Mouse (Mus musculus): ENCODE data around the gene Rpl26.

The Rpl26 gene

GRCm38 (mm10) chr11:68891823-68892222 lies 9.6 kb upstream of the Rpl26 start:
- DNase-seq = no peak

GRCm38 (mm10) chr11:68892233-68892832 lies 9.1 kb upstream of the Rpl26 start:
- DNase-seq = no peak

- no peak for DNase-seq
Observed at GRCm38 (mm10) chr11:68893911-68894464, 7.4 kb upstream of the Rpl26 start.

GRCm38 (mm10) chr11:68896247-68896646 lies 5.1 kb upstream of the Rpl26 start:
- DNase-seq = no peak

- no peak for DNase-seq
Observed at GRCm38 (mm10) chr11:68897120-68897519, 4.3 kb upstream of the Rpl26 start.

- DNase-seq = no peak
Observed at GRCm38 (mm10) chr11:68897838-68898237, 3.5 kb upstream of the Rpl26 start.

GRCm38 (mm10) chr11:68898790-68899189 lies 2.6 kb upstream of the Rpl26 start:
- no peak for DNase-seq

GRCm38 (mm10) chr11:68899815-68900214 lies 1.6 kb upstream of the Rpl26 start:
- DNase-seq = no peak

- no peak for DNase-seq
Observed at GRCm38 (mm10) chr11:68900519-68901350, 648 bp upstream of the Rpl26 start.

- DNase-seq = no peak
Observed at GRCm38 (mm10) chr11:68902047-68902364, 623 bp downstream of the Rpl26 start.

GRCm38 (mm10) chr11:68902367-68902766 lies 984 bp downstream of the Rpl26 start:
- DNase-seq = no peak

- DNase-seq = no peak
Observed at GRCm38 (mm10) chr11:68902823-68903222, 1.4 kb downstream of the Rpl26 start.

- DNase-seq = no peak
Observed at GRCm38 (mm10) chr11:68903775-68904174, 2.4 kb downstream of the Rpl26 start.

GRCm38 (mm10) chr11:68904375-68905137 lies 3.2 kb downstream of the Rpl26 start:
- peak; percentile 77 for DNase-seq

- no peak for DNase-seq
Observed at GRCm38 (mm10) chr11:68905138-68905531, 3.8 kb downstream of the Rpl26 start.

GRCm38 (mm10) chr11:68905665-68906460 lies 4.5 kb downstream of the Rpl26 start:
- DNase-seq = no peak

- no peak for DNase-seq
Observed at GRCm38 (mm10) chr11:68906461-68906790, 5.0 kb downstream of the Rpl26 start.

- no peak for DNase-seq
Observed at GRCm38 (mm10) chr11:68907251-68907650, 5.9 kb downstream of the Rpl26 start.

GRCm38 (mm10) chr11:68908846-68909503 lies 7.6 kb downstream of the Rpl26 start:
- no peak for DNase-seq

GRCm38 (mm10) chr11:68911531-68912177 lies 10.3 kb downstream of the Rpl26 start:
- DNase-seq = no peak

GRCm38 (mm10) chr11:68914566-68914965 lies 13.2 kb downstream of the Rpl26 start:
- DNase-seq = no peak

- DNase-seq = no peak
Observed at GRCm38 (mm10) chr11:68923191-68923590, 21.8 kb downstream of the Rpl26 start.
